Mouse (Mus musculus) retina, postnatal 7 days (tissue): ENCODE data around the gene Cep250.
"Not testable (repeated sequence)": the region's sequence is repeated elsewhere in the genome, so short reads cannot be mapped to it uniquely, and the experiment has no call there.

Experiments used
- DNase-seq: peaks from one replicate; pipeline ENCODE4 v3.0.0-alpha.2; 2012; ENCODE audit warnings: low read depth, low spot score

Cep250 gene

DNA sequence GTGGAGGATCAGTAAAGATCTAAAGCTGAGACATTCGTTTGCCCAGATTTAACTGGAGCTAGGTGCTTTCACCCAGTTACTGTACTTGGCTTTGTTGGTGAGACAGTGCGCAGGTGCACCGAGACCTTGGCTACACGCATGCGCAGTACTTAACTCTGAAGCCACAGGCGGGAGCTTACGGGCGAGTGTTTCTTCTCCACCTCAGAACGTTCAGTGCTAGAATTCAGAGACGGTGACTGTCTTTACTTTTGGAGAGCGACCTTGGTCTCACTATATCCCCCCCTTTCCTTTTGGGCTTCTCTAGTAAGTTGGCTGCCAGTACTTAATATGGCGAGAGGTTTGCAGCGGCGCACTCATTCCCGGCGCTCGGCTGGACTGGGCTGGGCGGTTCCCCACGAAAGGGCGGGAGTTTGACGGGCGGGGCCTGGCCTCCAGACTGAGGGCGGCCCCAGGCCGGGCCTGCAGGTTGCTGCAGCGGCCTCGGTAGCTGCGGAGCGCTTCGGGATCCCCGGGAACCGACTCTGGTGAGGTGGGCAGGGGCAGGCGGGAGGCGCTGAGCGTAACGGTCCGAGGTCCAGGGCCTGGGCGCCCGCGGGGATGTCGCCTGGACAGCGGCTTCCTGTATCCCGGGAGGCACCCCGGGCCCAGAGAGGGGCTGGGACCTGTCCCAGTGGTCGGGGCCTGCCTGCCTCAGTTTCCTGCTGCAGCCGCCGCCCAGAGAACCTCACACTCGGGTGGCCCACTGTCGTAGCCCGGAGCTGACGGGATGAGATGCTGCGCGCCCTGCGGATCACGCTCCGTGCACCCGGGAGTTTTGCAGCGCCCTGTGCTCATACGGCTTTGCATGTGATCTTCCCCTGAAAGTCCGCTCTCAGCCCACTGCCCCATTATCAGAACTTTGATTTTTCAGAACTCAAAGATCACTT, at the start of gene Cep250:
Cep250 (plus strand) TSS at position 325 of the 926 bp plus-strand sequence.
- peak; percentile 84 for DNase-seq

DNA sequence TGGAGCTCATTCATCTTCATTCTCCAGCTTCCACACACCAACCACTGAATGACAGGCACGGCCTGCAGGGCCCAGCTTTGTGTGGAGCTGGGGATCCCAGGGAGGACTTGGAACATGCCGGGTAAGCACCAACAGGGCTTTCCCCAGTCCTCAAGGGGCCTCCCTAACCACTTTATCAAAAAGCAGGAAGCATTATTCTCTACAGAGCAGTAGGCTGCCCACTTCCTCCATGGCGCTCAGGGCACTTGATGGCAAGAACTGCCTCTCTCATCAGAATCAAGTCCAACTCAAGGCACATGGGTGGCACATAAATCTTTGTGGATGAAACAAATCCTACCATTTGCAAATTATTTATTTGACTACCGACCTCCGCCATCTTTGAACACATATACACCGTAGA, 41.6 kb upstream of the Cep250 start:
- DNase-seq = no peak

DNA sequence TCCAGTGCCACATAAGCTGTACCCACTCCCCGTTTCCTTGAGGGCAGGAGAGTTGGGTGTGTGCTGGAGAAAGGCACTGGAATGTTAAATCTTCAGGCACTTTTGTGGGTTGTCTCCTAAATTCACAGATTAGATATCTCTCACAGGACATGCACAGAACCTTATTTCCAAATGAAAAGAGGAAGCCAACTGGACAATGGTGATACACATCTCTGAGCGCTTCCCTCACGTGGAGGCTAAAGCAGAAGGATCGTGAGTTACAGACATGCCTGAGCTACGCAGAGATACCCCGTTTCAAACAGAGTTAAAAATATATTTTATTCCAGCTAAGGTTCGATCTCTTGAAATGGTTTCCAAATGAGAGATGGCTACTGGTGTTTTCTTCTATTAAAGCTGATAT, 33.1 kb upstream of the Cep250 start:
- no peak for DNase-seq

DNA sequence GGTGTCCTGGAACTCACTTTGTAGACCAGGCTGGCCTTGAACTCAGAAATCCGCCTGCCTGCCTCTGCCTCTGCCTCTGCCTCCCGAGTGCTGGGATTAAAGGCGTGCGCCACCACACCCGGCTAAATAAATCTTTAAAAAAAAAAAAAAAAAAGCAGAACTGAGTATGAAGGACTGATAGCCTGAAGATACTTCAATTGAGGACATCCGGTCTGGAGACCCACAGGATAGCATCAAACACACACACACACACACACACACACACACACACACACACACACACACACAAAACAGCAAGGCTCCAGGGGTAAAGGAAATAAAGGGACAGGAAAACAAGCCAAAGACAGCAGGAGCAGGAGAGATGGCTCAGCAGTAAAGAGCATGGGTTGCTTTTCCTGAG, 31.0 kb upstream of the Cep250 start:
- DNase-seq = not testable (repeated sequence)

DNA sequence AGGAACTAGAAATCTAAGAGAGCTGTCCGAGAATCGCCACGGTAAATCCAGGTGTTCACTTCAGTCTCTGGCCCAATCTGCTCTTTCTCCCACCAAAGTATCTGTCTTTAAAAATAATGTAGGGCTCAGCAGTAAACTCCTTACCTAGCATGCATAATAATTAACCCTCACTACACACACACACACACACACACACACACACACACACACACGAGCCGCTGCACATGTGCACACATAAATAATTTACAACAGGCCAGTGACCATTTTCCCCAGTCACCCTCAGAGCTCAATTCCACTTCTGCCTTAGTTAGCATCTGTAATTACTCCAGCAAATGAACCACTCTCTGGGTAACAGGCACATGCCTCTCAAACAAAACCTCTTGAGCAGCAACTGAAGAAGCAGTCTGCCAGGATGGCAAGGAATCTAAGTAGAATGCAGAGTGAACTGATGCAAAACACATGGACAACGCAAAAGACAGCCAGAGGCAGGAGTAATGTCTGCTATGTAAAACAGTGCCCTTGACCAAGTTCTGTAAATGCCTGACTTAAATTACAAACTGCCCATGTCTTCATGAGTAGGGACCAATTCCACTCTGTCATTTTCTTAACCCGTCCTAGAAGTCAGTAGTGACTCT, 27.4 kb upstream of the Cep250 start:
- no peak for DNase-seq

DNA sequence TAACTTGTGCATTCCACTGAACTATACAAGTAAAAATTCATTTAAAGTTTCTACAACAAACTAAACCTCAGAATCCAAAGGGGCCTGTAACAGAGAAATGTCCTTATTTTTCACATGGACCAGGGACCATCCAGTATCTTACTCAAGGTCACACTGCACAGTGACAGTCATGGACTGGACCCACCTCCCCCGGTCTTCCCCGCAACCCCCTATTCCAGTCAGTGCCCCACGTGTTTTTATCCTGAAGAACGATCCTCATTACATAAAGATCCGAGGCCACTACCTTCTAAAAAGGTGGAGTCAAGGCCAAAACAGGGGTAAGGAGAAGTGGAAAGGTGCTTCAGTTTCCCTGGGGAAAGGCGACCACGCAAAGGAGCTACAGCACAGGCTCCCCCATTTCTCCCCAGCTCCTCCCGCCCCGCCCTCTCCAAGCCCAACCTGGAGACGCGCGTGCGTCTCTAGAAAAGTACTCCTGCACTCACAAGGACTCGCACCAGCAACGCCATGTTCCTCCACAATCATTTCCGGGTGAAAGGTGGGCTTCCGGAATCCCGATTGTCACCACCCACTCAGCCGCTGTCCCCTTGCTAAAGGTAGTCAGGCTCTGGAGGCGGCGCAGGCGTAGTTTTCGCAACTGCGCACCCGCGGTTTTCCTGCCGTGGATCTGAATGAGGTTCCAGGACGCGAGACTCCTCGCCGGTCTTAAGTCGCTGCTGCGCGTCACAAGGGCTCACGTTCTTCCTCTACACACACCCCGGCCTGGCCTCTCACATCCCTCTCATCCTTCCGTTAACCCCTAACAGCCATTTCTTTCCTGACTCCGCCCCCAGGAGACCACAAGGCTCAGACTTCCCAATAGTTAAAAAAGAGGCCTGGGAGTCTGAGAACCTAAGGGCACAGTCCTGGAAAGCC, 26.5 kb upstream of the Cep250 start, which contains the start of gene Uqcc1:
Uqcc1 (minus strand) TSS at position 780 of the 912 bp plus-strand sequence.
- DNase-seq = peak; percentile 94

DNA sequence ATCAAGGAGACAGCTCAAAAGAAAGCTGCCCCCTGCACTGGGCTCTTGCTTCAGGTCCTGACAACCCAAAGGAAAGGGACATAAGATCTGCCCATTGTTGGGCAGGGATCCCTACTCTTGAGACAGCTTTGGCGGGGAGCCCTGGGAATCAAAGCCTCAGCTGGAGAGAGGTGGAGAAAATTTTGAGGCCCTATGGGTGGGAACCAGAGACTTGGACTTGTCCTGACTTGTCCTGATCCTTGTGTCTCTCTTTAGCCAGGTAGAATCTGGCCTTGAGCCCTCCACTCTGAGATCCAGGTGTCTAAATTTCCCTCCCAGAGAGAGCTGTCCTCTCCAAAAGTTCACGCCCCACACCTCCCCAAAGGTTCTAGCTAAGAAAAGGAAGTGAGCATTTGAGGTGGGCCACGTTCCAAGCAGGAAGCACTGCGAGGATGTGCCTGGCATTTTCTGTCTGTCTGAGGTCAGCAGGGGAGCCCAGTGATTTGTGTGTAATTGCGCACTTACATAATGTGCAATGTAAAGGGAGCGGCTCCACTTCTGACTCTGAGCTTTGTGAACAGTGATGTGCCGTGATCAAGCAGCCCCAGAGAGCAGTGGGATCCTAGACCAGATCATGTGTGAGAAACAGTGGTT, 16.2 kb upstream of the Cep250 start:
- no peak for DNase-seq

DNA sequence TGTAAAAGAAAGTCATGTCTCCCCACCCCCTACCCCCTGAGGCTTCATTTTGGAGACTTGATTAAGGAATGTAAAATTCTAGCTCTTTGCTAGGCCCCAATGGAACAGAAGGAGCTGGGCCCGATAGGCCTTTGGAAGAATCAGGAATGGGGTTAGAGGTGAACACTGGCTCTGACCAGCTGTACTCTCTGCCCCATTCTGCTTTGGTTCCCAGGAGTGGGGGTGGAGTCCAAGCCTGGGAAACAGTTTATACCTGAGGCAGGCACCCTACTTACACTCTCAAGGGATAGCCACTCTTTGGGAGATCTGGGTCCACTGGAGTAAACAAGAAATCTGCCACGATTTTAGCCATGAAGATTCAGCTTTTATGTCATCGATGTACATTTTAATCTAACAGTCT, 15.6 kb upstream of the Cep250 start, which contains the start of gene Gm15557:
Gm15557 (plus strand) TSS at position 48 of the 400 bp plus-strand sequence.
- no peak for DNase-seq

DNA sequence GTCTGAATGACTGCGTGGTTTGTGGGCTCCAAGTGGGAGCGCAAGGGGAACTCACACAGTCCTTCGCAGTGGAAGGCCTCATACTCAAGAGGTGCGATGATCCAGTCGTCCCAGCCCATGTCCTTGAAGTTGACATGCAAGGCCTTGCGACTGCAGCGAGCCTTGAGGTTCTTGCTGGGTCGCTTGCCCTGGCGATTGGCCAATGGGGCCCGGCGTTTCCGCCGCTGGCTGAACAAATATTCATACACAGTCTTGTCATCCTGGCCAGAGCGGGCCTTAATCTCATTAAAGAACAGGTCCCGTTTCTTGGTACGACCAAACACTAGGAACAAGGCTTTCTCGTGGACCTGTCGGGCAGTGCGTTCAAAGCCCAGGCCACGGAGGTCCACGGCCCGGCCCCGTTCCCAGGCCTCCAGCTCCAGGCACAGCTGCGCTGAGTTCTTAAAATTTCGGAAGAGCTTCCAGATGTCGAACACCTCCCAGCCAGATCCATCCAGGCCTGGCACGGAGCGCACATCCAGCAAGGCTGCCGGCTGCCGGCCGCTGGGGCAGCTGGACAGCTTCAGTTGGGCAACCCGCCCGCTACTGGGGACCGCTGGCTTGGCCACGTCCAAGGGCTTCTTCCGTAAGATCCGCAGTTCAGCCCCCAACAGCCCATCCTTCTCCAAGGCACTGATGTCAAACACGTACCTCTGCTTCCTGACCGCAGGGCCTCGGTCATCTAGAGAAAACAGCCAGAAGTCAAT, 14.4 kb upstream of the Cep250 start:
- no peak for DNase-seq

DNA sequence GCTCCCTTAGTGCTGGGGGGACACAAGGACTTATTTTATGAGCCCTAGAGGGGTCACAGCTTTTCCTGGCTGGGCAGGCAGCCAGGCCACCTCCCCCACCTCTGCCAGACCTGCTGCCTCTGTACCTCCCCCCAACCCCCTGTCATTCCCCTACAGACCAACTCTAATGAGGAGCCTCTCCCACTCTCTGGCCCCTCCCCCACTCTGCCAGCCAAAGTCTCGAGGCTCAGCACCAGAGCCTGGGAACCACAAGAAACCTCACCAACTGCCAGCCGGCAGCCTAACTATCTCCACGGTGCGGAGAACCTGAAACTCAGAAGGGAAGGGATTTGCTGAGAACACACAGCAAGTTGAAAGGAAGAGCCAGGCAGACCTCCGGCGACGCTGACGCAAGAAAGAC, 12.8 kb upstream of the Cep250 start:
- no peak for DNase-seq

DNA sequence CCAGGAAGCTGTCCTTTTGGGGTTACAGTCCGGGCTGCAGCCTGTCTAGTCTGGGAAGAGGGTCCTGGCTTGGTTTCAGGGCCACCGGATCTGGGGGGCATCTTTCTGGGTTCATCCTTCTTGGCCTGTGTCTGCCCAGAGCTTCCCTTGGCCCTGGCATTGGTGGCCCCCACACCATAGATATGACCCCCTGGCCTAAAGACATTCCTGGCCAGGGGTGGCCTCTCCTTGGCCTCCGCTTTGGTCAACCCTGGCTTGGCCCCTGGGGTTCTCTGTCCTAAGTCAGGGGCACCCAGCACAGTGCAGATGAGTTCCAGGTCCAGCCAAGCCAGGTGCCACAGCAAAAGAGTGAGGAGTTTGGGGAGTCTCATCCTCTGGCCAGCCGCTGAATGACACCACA, 11.6 kb upstream of the Cep250 start:
- no peak for DNase-seq

DNA sequence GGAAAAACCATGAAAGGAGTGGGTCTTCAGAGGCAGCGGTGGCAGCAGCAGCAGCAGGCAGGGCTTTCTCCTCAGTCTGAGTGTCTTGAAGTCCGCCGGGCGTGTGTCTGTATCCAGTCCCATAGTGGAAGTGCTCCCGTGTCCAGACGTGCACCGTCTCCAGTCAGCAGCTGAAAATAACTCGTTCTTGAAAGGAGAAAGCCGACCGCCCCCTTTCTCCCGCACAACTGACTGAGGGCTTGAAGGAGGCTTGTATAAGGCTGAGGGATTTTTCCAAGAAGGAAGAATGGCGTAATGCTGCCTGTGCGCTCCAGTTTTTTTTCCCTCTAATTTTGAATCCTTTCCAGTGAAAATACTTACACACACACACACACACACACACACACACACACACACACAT, 11.1 kb upstream of the Cep250 start, which contains the start of gene Gdf5:
Gdf5 (minus strand) TSS at position 244 of the 400 bp plus-strand sequence.
- no peak for DNase-seq

DNA sequence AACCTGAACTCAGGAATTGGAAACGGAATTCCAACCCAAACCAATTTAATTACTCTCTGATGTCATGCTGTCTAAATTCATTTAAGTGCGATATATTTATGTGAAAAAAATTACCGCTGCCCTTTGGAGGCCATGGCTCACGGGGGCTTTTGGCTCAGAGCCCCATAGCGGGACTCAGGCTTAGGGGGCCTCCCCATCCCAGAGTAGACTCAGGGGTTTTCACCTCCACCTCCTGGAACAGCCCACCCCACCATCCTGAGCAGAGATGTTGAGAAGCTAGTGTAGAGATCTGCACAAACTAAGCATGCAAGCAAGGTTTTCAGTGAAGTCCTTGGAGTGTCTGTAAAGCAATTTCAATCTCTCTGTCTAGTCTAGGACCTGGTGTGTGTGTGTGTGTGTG, 10.7 kb upstream of the Cep250 start:
- no peak for DNase-seq

DNA sequence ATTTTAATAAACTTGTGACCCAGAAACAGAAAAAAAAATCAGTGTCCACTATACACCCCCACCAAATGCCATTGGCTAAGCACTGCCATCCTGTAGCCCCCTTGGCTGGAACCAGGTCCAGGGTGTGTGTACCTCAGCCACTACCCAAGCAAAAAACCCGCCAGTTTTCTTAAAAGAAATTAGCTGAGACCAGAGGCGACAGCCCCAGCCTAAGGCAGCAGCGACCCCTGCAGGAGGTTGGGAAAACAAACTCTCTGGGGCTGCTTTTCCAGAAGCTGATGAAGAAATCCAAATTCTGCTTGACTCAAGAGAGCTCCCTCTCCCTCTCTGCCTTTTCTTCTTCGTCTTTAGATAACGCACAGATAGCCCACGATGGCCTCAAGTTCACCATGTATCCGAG, 10.2 kb upstream of the Cep250 start:
- no peak for DNase-seq

DNA sequence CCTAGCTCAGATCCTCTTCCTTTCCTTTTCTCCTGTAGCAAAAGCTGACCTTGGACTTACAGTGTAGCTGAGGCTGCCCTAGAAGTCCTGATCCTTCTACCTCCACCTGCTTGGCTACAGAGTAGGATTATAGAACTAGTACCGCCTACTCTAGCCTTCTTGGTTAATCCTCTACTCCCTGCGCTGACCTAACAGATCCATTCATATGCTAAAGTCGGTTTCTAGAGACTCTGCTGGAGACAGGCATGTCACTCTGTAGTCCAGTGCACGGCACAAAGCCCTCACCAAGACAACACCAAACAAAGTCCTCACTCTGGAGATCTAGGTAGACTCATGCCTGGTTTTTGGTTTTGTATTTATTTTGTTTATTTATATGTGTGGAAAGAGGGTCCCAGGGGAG, 9.8 kb upstream of the Cep250 start:
- no peak for DNase-seq

DNA sequence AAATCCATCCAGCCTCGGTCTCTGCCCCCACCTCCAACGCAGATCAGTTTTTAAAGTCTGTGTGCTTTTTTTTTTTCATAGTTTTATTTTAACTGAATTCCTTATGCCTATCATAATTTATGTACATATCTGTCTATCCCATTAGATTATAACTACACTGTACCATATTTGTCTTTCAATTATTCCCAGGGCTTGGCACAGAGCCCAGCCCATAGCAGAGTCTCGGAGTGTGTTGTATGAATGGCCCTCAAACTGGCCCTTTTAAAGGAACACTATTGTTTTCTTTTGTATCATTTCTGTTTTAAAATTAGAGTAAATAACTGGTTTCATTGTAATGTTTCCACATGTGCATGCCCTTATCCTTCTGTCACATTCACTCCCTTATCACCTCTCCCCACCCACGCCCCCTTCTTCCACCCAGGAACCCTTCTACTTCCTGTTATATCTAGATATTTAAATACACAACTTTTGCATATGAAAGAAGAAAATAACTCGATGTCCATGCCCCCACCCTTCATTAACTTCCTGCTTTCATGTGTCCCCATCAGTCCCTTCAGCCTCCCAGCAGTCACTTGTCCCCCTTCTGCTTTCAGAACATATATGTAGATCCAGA, 8.8 kb upstream of the Cep250 start:
- DNase-seq = no peak

DNA sequence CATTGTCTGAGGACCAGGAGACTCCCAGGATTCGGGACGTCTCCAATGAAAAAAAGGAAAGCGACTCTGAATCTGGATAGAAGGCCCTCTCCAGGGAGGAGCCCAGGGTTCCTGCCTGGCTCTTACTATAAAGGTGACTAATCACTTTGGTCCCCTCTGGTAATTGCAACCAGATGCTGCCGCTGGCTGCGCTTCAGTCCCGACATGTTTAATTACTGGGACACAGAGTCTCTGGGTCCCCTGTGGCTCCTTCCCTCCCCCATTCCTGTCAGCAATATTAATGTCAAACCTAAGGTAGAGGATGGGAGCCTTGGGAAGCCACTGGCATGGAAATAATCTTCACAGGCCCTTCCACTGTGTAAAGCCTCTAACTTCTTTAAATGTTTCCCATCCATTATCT, 6.9 kb upstream of the Cep250 start:
- DNase-seq = no peak

DNA sequence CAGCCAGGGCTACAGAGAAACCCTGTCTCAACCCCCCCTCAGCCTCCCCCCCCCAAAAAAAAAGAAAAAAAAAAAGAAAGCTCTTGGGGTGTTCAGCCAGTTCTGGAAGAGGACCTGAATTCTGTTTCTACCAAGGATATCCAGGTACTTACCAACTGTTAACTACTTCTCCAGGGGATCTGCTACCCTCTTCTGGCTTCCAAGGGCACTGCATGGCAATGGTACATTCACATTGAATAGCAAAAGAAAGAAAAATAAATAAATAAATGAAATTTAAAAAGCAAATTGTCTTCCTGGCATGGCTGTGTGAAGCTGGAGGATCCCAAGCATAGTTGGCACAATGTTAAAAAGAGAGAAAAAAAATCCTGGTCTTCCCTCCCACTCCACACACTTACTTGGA, 4.3 kb upstream of the Cep250 start:
- DNase-seq = no peak

DNA sequence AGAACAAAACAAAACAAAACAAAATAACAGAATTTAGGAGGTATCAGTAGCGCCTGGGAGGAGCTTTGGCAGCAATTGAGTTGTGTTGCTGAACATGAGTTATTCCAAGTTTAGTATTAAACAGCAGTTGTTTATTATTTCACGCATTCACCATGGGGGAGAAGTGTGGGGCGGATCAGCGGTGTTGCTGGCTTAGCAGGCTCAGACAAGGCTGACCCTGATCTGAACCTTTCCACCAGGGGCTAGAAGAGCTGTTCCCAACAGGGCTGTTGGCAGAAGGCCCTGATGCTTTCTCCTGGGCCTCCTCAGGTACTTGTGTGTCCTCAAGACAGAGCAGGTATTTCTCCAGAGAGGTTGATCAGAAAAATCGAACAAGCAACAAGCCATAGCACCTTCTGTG, 3.7 kb downstream of the Cep250 start:
- no peak for DNase-seq

DNA sequence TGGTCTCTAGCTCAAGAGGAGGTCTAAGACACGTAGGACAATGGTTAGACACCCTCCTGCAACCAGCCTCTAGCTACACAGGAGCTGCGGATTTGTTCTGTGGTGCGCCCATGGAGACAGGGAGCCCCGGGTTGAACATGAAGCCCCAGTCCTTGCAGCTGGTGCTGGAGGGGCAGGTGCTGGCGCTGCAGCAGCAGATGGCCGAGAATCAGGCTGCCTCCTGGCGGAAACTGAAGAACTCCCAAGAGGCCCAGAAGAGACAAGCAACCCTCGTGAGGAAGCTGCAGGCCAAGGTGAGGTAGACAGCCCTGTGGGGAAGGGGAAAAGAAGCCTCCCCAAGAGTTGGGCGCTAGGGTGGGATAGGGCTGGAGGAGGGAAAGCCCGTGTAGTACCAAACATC, 5.6 kb downstream of the Cep250 start:
- DNase-seq = no peak
